Mouse (Mus musculus) hindbrain, postnatal 0 days (tissue): ENCODE results near the gene Hcn4. TPM values are rescaled to one million over a fixed set of nuclear protein-coding genes. Genes with fewer than 3 reads are reported as not detected.

Experiments used
- ATAC-seq: fragments of 200-750 bp; cut with Nextera tagmentation; 2 replicates; pipeline ENCODE4 v1.8.0; 2017; ENCODE audit warnings: mild to moderate bottlenecking, moderate TSS enrichment, moderate library complexity
- DNase-seq: peaks from one replicate; pipeline ENCODE4 v3.0.0-alpha.2; 2015; ENCODE audit warnings: low spot score
- H3K27ac ChIP-seq: fragments of 300-500 bp; sonication (generic); 2 replicates; pipeline ENCODE4 v1.5.1; 2014; ENCODE audit warnings: mild to moderate bottlenecking
- H3K27me3 ChIP-seq: fragments of 300-500 bp; sonication (generic); 2 replicates; pipeline ENCODE4 v1.6.1; 2014; ENCODE audit warnings: low read length, mixed read lengths; ENCODE audit not compliant: insufficient read depth
- H3K36me3 ChIP-seq: fragments of 300-500 bp; sonication (generic); 2 replicates; pipeline ENCODE4 v1.6.1; 2014; ENCODE audit warnings: low read length, mixed read lengths; ENCODE audit not compliant: insufficient read depth
- H3K4me1 ChIP-seq: fragments of 300-500 bp; sonication (generic); 2 replicates; pipeline ENCODE4 v1.6.1; 2014; ENCODE audit warnings: antibody characterized with exemption, low read length, mixed read lengths; ENCODE audit not compliant: insufficient read depth
- H3K4me2 ChIP-seq: fragments of 300-500 bp; sonication (generic); 2 replicates; pipeline ENCODE4 v1.6.1; 2014; ENCODE audit warnings: low read depth, mild to moderate bottlenecking, low read length, moderate library complexity, mixed read lengths
- H3K4me3 ChIP-seq: fragments of 300-500 bp; sonication (generic); 2 replicates; pipeline ENCODE4 v1.5.1; 2014; ENCODE audit warnings: low read length
- H3K9ac ChIP-seq: fragments of 300-500 bp; sonication (generic); replicated peaks from 2 replicates; pipeline ENCODE4 v1.6.1; 2014; ENCODE audit warnings: mild to moderate bottlenecking, low read length, moderate library complexity, mixed read lengths
- H3K9me3 ChIP-seq: fragments of 300-500 bp; sonication (generic); 2 replicates; pipeline ENCODE4 v1.6.1; 2016; ENCODE audit warnings: low read length, mixed read lengths
- CTCF ChIP-seq: IDR thresholded peaks from 2 replicates; pipeline ENCODE4 v1.5.1; 2016; ENCODE audit warnings: antibody characterized with exemption, control low read depth, low read depth
- WGBS: fragments of 180-500 bp; shearing (Covaris S2); extraction: QIAGEN DNeasy Blood & Tissue Kit; methylation state at CpG from one replicate; pipeline ENCODE4 v1.1.7; 2014; 5-methylcytosine and 5-hydroxymethylcytosine counted together
- polyA plus RNA-seq: library from polyadenylated mRNA; unstranded; fragments of >200 nt; fragmentation: Nextera tagmentation; extraction: Ambion mirVana; gene quantifications from 2 replicates; pipeline ENCODE4 v1.2.1, GENCODE M21; 2015
- total RNA-seq: library from RNA; depleted of rRNA; stranded (reverse); fragments of >200 nt; gene quantifications from 2 replicates; pipeline ENCODE4 v1.2.3, GENCODE M21; 2014; rRNA removed

The Hcn4 gene
- total and polyA plus RNA-seq, 2 experiments from 2014 or later: 3.5 to 33.6 TPM

GRCm38 (mm10) chr9:58902869-58903585 lies 79.8 kb downstream of the Hcn4 start:
- H3K27me3 ChIP-seq: no peaks in the 10 kb centered on the region
- peak; percentile 77 for TF ChIP-seq CTCF
- no peak overlapping the region for H3K4me2 ChIP-seq
- H3K36me3 ChIP-seq: peaks cover 24% of the 10 kb centered on the region
- no peaks in the 10 kb centered on the region for H3K4me1 ChIP-seq
- H3K9me3 ChIP-seq: no peaks in the 10 kb centered on the region
- DNase-seq (peak; percentile 84), ATAC-seq (no peak)
- no peak overlapping the region for H3K27ac ChIP-seq
- no peak overlapping the region for H3K4me3 ChIP-seq
- 67% methylated on average over 6 of the region's 6 CpGs for WGBS
- no peak overlapping the region for H3K9ac ChIP-seq

Other genes starting within 250 kb of the Hcn4 start
- 598 and 874 TPM in 2 replicates for gene Nptn, start 241.2 kb upstream of the Hcn4 start, total RNA-seq
- gene Nptn, start 241.2 kb upstream of the Hcn4 start, polyA plus RNA-seq: 267 and 268 TPM in 2 replicates
- gene Rec114, start 79.4 kb upstream of the Hcn4 start, total RNA-seq: 1.0 and 6.7 TPM in 2 replicates
- 2.0 TPM in 2 replicates for gene Rec114, start 79.4 kb upstream of the Hcn4 start, polyA plus RNA-seq
- gene Neo1, start 213.0 kb downstream of the Hcn4 start, total RNA-seq: 160 and 177 TPM in 2 replicates
- 34.4 and 38.7 TPM in 2 replicates for gene Neo1, start 213.0 kb downstream of the Hcn4 start, polyA plus RNA-seq